Mouse (Mus musculus): ENCODE data around the gene Uspl1.

Uspl1 gene

GRCm38 (mm10) chr5:149156886-149157563 lies 27.1 kb upstream of the Uspl1 start:
- ChIA-PET CTCF (interaction anchor here in 1 of 4 experiments (0.6 kb wide), 1 partner anchor 210 kb away, joined by 3 read pairs; no protein-coding TSS in a partner anchor), POLR2A (interaction anchor here in 3 of 4 experiments (0.8 to 2.7 kb wide), 11 partner anchors 15 to 45 kb away, joined by 3 to 15 read pairs (median 4); partner anchors contain the start of genes Hmgb1 (in 3 of the 3) and Uspl1 (in 3 of the 3))

- CTCF ChIA-PET, result interaction anchor here in 1 of 4 experiments (1.2 kb wide), 1 partner anchor 12 kb away, joined by 3 read pairs; no protein-coding TSS in a partner anchor
- POLR2A ChIA-PET, result interaction anchor here in 2 of 4 experiments (1.2 to 2.7 kb wide), 6 partner anchors 12 to 29 kb away, joined by 3 to 15 read pairs (median 10); partner anchors contain the start of genes Hmgb1 (in 2 of the 2) and Uspl1 (in 2 of the 2)
These were observed 25.1 kb upstream of the Uspl1 start for GRCm38 (mm10) chr5:149159021-149159420.

GRCm38 (mm10) chr5:149160469-149160868 lies 23.7 kb upstream of the Uspl1 start:
- CTCF ChIA-PET, result interaction anchor here in 1 of 4 experiments (1.1 kb wide), 1 partner anchor 89 kb away, joined by 4 read pairs; no protein-coding TSS in a partner anchor
- POLR2A ChIA-PET, result interaction anchor here in 2 of 4 experiments (0.8 to 2.5 kb wide), 5 partner anchors 11 to 108 kb away, joined by 3 to 15 read pairs (median 4); partner anchors contain the start of genes Hmgb1 (in 1 of the 2) and Uspl1 (in 1 of the 2)

- CTCF ChIA-PET, result no interaction called here
- POLR2A ChIA-PET, result interaction anchor here in 2 of 4 experiments (1.0 to 1.9 kb wide), 2 partner anchors 19 to 51 kb away, joined by 3 to 6 read pairs; no protein-coding TSS in a partner anchor
These were observed 21.3 kb upstream of the Uspl1 start for GRCm38 (mm10) chr5:149162890-149163289.

GRCm38 (mm10) chr5:149164881-149165280 lies 19.3 kb upstream of the Uspl1 start:
- POLR2A ChIA-PET, result interaction anchor here in 3 of 4 experiments (0.5 to 2.6 kb wide), 15 partner anchors 11 to 54 kb away, joined by 3 to 7 read pairs (median 5); partner anchors contain the start of genes Hmgb1 (in 3 of the 3) and Uspl1 (in 3 of the 3)
- CTCF ChIA-PET, result interaction anchor here in 3 of 4 experiments (0.5 to 1.7 kb wide), 3 partner anchors 93 to 360 kb away, joined by 3 to 23 read pairs (median 5); no protein-coding TSS in a partner anchor

GRCm38 (mm10) chr5:149166011-149166410 lies 18.1 kb upstream of the Uspl1 start:
- ChIA-PET CTCF (no interaction called here), POLR2A (interaction anchor here in 2 of 4 experiments (1.6 to 2.6 kb wide), 2 partner anchors 18 kb away, joined by 5 read pairs; partner anchors contain the start of genes Hmgb1 (in 2 of the 2) and Uspl1 (in 2 of the 2))

GRCm38 (mm10) chr5:149168051-149168450 lies 16.1 kb upstream of the Uspl1 start:
- ChIA-PET CTCF (no interaction called here), POLR2A (interaction anchor here in 1 of 4 experiments (0.6 to 5.8 kb wide), 3 partner anchors 16 to 1815 kb away, joined by 3 to 34 read pairs (median 4); partner anchors contain the start of genes Hmgb1 and Uspl1)

- ChIA-PET POLR2A (interaction anchor here in 1 of 4 experiments (1.3 to 5.8 kb wide), 2 partner anchors 15 to 57 kb away, joined by 3 to 34 read pairs; partner anchors contain the start of genes Hmgb1 and Uspl1), CTCF (no interaction called here)
These were observed 15.3 kb upstream of the Uspl1 start for GRCm38 (mm10) chr5:149168816-149169215.

GRCm38 (mm10) chr5:149170841-149171588 lies 13.1 kb upstream of the Uspl1 start:
- CTCF ChIA-PET, result interaction anchor here in 1 of 4 experiments (0.5 kb wide), 1 partner anchor 31 kb away, joined by 3 read pairs; no protein-coding TSS in a partner anchor
- POLR2A ChIA-PET, result interaction anchor here (0.7 to 5.8 kb wide), 18 partner anchors 9 to 118 kb away, joined by 3 to 34 read pairs (median 4); partner anchors contain the start of genes Hmgb1 (in 3 of the 4) and Uspl1 (in 3 of the 4)

- ChIA-PET CTCF (no interaction called here), POLR2A (interaction anchor here in 3 of 4 experiments (1.0 to 5.8 kb wide), 8 partner anchors 8 to 60 kb away, joined by 3 to 34 read pairs (median 6); partner anchors contain the start of genes Hmgb1 (in 2 of the 3) and Uspl1 (in 2 of the 3))
These were observed 11.9 kb upstream of the Uspl1 start for GRCm38 (mm10) chr5:149172246-149172645.

- ChIA-PET CTCF (no interaction called here), POLR2A (interaction anchor here (0.6 to 2.2 kb wide), 6 partner anchors 8 to 62 kb away, joined by 3 to 14 read pairs (median 4); partner anchors contain the start of genes Hmgb1 (in 2 of the 4) and Uspl1 (in 2 of the 4))
These were observed 9.6 kb upstream of the Uspl1 start for GRCm38 (mm10) chr5:149174527-149174926.

- ChIA-PET POLR2A (interaction anchor here in 3 of 4 experiments (0.6 to 2.2 kb wide), 9 partner anchors 8 to 376 kb away, joined by 3 to 14 read pairs (median 4); partner anchors contain the start of genes Hmgb1 (in 3 of the 3) and Uspl1 (in 3 of the 3)), CTCF (interaction anchor here in 1 of 4 experiments (0.6 kb wide), 1 partner anchor 195 kb away, joined by 4 read pairs; no protein-coding TSS in a partner anchor)
These were observed 8.4 kb upstream of the Uspl1 start for GRCm38 (mm10) chr5:149175736-149176135.

GRCm38 (mm10) chr5:149178095-149178494 lies 6.1 kb upstream of the Uspl1 start:
- POLR2A ChIA-PET, result interaction anchor here in 2 of 4 experiments (1.0 to 3.1 kb wide), 7 partner anchors 13 to 66 kb away, joined by 3 to 15 read pairs (median 3); no protein-coding TSS in a partner anchor
- CTCF ChIA-PET, result no interaction called here

- POLR2A ChIA-PET, result interaction anchor here in 3 of 4 experiments (0.5 to 3.1 kb wide), 26 partner anchors 8 to 1993 kb away, joined by 3 to 15 read pairs (median 4); no protein-coding TSS in a partner anchor
- CTCF ChIA-PET, result interaction anchor here in 2 of 4 experiments (0.6 to 1.2 kb wide), 2 partner anchors 345 to 404 kb away, joined by 3 to 6 read pairs; no protein-coding TSS in a partner anchor
These were observed 4.3 kb upstream of the Uspl1 start for GRCm38 (mm10) chr5:149179826-149180225.

GRCm38 (mm10) chr5:149182186-149182870 lies 1.8 kb upstream of the Uspl1 start:
- POLR2A ChIA-PET, result interaction anchor here in 3 of 4 experiments (0.8 to 6.3 kb wide), 15 partner anchors 9 to 1289 kb away, joined by 3 to 82 read pairs (median 7); no protein-coding TSS in a partner anchor
- CTCF ChIA-PET, result interaction anchor here in 1 of 4 experiments (0.7 kb wide), 1 partner anchor 688 kb away, joined by 9 read pairs; no protein-coding TSS in a partner anchor

GRCm38 (mm10) chr5:149183122-149183521 lies 1.0 kb upstream of the Uspl1 start:
- POLR2A ChIA-PET, result interaction anchor here (0.5 to 6.3 kb wide), 56 partner anchors 8 to 472 kb away, joined by 3 to 82 read pairs (median 6); partner anchors contain the start of gene Katnal1 (in 1 of the 4)
- CTCF ChIA-PET, result no interaction called here

- CTCF ChIA-PET, result interaction anchor here in 3 of 4 experiments (0.7 to 1.3 kb wide), 5 partner anchors 46 to 505 kb away, joined by 3 to 4 read pairs (median 3); no protein-coding TSS in a partner anchor
These were observed 438 bp upstream of the Uspl1 start for GRCm38 (mm10) chr5:149183721-149184103.

More at GRCm38 (mm10) chr5:149183721-149184103, 438 bp upstream of the Uspl1 start:
- POLR2A ChIA-PET, result interaction anchor here (0.5 to 6.3 kb wide), 105 partner anchors 8 to 482 kb away, joined by 3 to 82 read pairs (median 4); partner anchors contain the start of genes Hsph1 (in 1 of the 4) and Katnal1 (in 1 of the 4)
